Mouse (Mus musculus): ENCODE results near the gene Casp2. TPM values are rescaled to one million over a fixed set of nuclear protein-coding genes. Genes with fewer than 3 reads are reported as not detected.

The Casp2 gene
- polyA plus RNA-seq, 1 experiment from 2014 or later, result 53.0 TPM

GRCm38 (mm10) chr6:42325268-42325609 lies 60.5 kb downstream of the Casp2 start:
- peak overlapping the region; percentile 56 for H3K4me3 ChIP-seq (ENCODE audit: low read depth, low read length)
- peak overlapping the region; percentile 91 for H3K4me2 ChIP-seq (ENCODE audit: low read length)
- H3K4me1 ChIP-seq (replicated peaks; ENCODE audit: control insufficient read depth, insufficient read depth, low read length), result peaks cover 7% of the 10 kb centered on the region; the same call in 1 of the 2 replicates
- H3K36me3 ChIP-seq (ENCODE audit: control insufficient read depth, insufficient read depth, low read length), result no peaks in the 10 kb centered on the region
- no peaks in the 10 kb centered on the region for H3K9me3 ChIP-seq (ENCODE audit: control insufficient read depth, low read length)
- no peak overlapping the region for H3K9ac ChIP-seq (ENCODE audit: low read length)
- DNase-seq (ENCODE audit: low spot score) (peak; percentile 94), ATAC-seq (replicated peaks; ENCODE audit: low FRiP score, low TSS enrichment, low read depth) (peak; percentile 21; the same call in 1 of the 2 replicates)
- 3% methylated on average over 7 of the region's 7 CpGs for WGBS
- peaks cover 51% of the 10 kb centered on the region for H3K27me3 ChIP-seq (replicated peaks; ENCODE audit: control insufficient read depth, insufficient read depth, low read length)
- H3K27ac ChIP-seq (ENCODE audit: low read depth), result no peak overlapping the region

GRCm38 (mm10) chr6:42326509-42326908 lies 61.7 kb downstream of the Casp2 start:
- Histone ChIP-seq H3K4me2 (ENCODE audit: low read length) (no peak overlapping the region), H3K4me1 (replicated peaks; ENCODE audit: control insufficient read depth, insufficient read depth, low read length) (peaks cover 7% of the 10 kb centered on the region; the same call in 1 of the 2 replicates), H3K9ac (ENCODE audit: low read length) (no peak overlapping the region), H3K27ac (ENCODE audit: low read depth) (no peak overlapping the region), H3K27me3 (replicated peaks; ENCODE audit: control insufficient read depth, insufficient read depth, low read length) (peaks cover 43% of the 10 kb centered on the region), H3K4me3 (ENCODE audit: low read depth, low read length) (no peak overlapping the region), H3K9me3 (ENCODE audit: control insufficient read depth, low read length) (no peaks in the 10 kb centered on the region), H3K36me3 (ENCODE audit: control insufficient read depth, insufficient read depth, low read length) (no peaks in the 10 kb centered on the region)
- ATAC-seq (replicated peaks; ENCODE audit: low FRiP score, low TSS enrichment, low read depth) (no peak), DNase-seq (ENCODE audit: low spot score) (no peak)
- 88% methylated on average over 3 of the region's 3 CpGs for WGBS

GRCm38 (mm10) chr6:42328757-42329156 lies 64.0 kb downstream of the Casp2 start:
- no peak overlapping the region for H3K4me3 ChIP-seq (ENCODE audit: low read depth, low read length)
- H3K4me1 ChIP-seq (replicated peaks; ENCODE audit: control insufficient read depth, insufficient read depth, low read length), result peaks cover under 1% of the 10 kb centered on the region; the same call in 1 of the 2 replicates
- ATAC-seq (replicated peaks; ENCODE audit: low FRiP score, low TSS enrichment, low read depth), result no peak
- no peak overlapping the region for H3K4me2 ChIP-seq (ENCODE audit: low read length)
- no peak overlapping the region for H3K27ac ChIP-seq (ENCODE audit: low read depth)
- no peak for DNase-seq (ENCODE audit: low spot score)
- peaks cover 20% of the 10 kb centered on the region for H3K27me3 ChIP-seq (replicated peaks; ENCODE audit: control insufficient read depth, insufficient read depth, low read length)
- H3K9ac ChIP-seq (ENCODE audit: low read length), result no peak overlapping the region
- no peaks in the 10 kb centered on the region for H3K36me3 ChIP-seq (ENCODE audit: control insufficient read depth, insufficient read depth, low read length)
- 79% methylated on average over 3 of the region's 3 CpGs for WGBS
- H3K9me3 ChIP-seq (ENCODE audit: control insufficient read depth, low read length), result no peaks in the 10 kb centered on the region

- Histone ChIP-seq H3K9ac (ENCODE audit: low read length) (no peak overlapping the region), H3K4me3 (ENCODE audit: low read depth, low read length) (no peak overlapping the region), H3K27me3 (replicated peaks; ENCODE audit: control insufficient read depth, insufficient read depth, low read length) (peaks cover 8% of the 10 kb centered on the region; the same call in 1 of the 2 replicates), H3K4me1 (replicated peaks; ENCODE audit: control insufficient read depth, insufficient read depth, low read length) (no peaks in the 10 kb centered on the region), H3K27ac (ENCODE audit: low read depth) (no peak overlapping the region), H3K4me2 (ENCODE audit: low read length) (no peak overlapping the region), H3K9me3 (ENCODE audit: control insufficient read depth, low read length) (no peaks in the 10 kb centered on the region), H3K36me3 (ENCODE audit: control insufficient read depth, insufficient read depth, low read length) (no peaks in the 10 kb centered on the region)
- DNase-seq (ENCODE audit: low spot score) (no peak), ATAC-seq (replicated peaks; ENCODE audit: low FRiP score, low TSS enrichment, low read depth) (no peak)
- WGBS, result 58% methylated on average over 3 of the region's 3 CpGs
Observed at GRCm38 (mm10) chr6:42330216-42330615, 65.4 kb downstream of the Casp2 start.

GRCm38 (mm10) chr6:42330946-42331345 lies 66.2 kb downstream of the Casp2 start:
- 90% methylated on average over 3 of the region's 3 CpGs for WGBS
- Histone ChIP-seq H3K9ac (ENCODE audit: low read length) (no peak overlapping the region), H3K27me3 (replicated peaks; ENCODE audit: control insufficient read depth, insufficient read depth, low read length) (peaks cover 1% of the 10 kb centered on the region; the same call in 1 of the 2 replicates), H3K9me3 (ENCODE audit: control insufficient read depth, low read length) (no peaks in the 10 kb centered on the region), H3K4me3 (ENCODE audit: low read depth, low read length) (no peak overlapping the region), H3K4me1 (replicated peaks; ENCODE audit: control insufficient read depth, insufficient read depth, low read length) (no peaks in the 10 kb centered on the region), H3K27ac (ENCODE audit: low read depth) (no peak overlapping the region), H3K36me3 (ENCODE audit: control insufficient read depth, insufficient read depth, low read length) (no peaks in the 10 kb centered on the region), H3K4me2 (ENCODE audit: low read length) (no peak overlapping the region)
- no peak for ATAC-seq (replicated peaks; ENCODE audit: low FRiP score, low TSS enrichment, low read depth)
- DNase-seq (ENCODE audit: low spot score), result no peak

Other genes with a start within 250 kb of the Casp2 start
- not detected in 2 replicates for gene Sva, start 226.6 kb upstream of the Casp2 start, polyA plus RNA-seq (2014; fragmentation: Nextera tagmentation; extraction: Ambion mirVana)
- gene Tas2r139, start 124.0 kb upstream of the Casp2 start, polyA plus RNA-seq (2014; fragmentation: Nextera tagmentation; extraction: Ambion mirVana), result not detected in 2 replicates
- gene Tas2r144, start 49.7 kb upstream of the Casp2 start, polyA plus RNA-seq (2014; fragmentation: Nextera tagmentation; extraction: Ambion mirVana), result not detected in 2 replicates
- gene Gstk1, start 19.1 kb upstream of the Casp2 start, polyA plus RNA-seq (2014; fragmentation: Nextera tagmentation; extraction: Ambion mirVana), result 22.1 and 29.0 TPM in 2 replicates
- gene Tmem139, start 3.0 kb upstream of the Casp2 start, polyA plus RNA-seq (2014; fragmentation: Nextera tagmentation; extraction: Ambion mirVana), result 1.3 and 2.8 TPM in 2 replicates
- gene Clcn1, start 21.7 kb downstream of the Casp2 start, polyA plus RNA-seq (2014; fragmentation: Nextera tagmentation; extraction: Ambion mirVana), result 0.12 and 0.22 TPM in 2 replicates
- gene Fam131b, start 59.7 kb downstream of the Casp2 start, polyA plus RNA-seq (2014; fragmentation: Nextera tagmentation; extraction: Ambion mirVana), result 0.30 and 0.32 TPM in 2 replicates
- 112 and 115 TPM in 2 replicates for gene Zyx, start 84.6 kb downstream of the Casp2 start, polyA plus RNA-seq (2014; fragmentation: Nextera tagmentation; extraction: Ambion mirVana)
- gene Epha1, start 108.3 kb downstream of the Casp2 start, polyA plus RNA-seq (2014; fragmentation: Nextera tagmentation; extraction: Ambion mirVana), result 2.5 and 2.6 TPM in 2 replicates
- not detected in 2 replicates for gene Tas2r143, start 135.3 kb downstream of the Casp2 start, polyA plus RNA-seq (2014; fragmentation: Nextera tagmentation; extraction: Ambion mirVana)
- gene Tas2r135, start 140.4 kb downstream of the Casp2 start, polyA plus RNA-seq (2014; fragmentation: Nextera tagmentation; extraction: Ambion mirVana), result 0.16 TPM in 1 of 2 replicates, not detected in the other
- gene Tas2r126, start 169.6 kb downstream of the Casp2 start, polyA plus RNA-seq (2014; fragmentation: Nextera tagmentation; extraction: Ambion mirVana), result not detected in 2 replicates
- not detected in 2 replicates for gene Olfr458, start 200.2 kb downstream of the Casp2 start, polyA plus RNA-seq (2014; fragmentation: Nextera tagmentation; extraction: Ambion mirVana)
- gene Olfr457, start 211.3 kb downstream of the Casp2 start, polyA plus RNA-seq (2014; fragmentation: Nextera tagmentation; extraction: Ambion mirVana), result not detected in 2 replicates
- gene Olfr456, start 222.2 kb downstream of the Casp2 start, polyA plus RNA-seq (2014; fragmentation: Nextera tagmentation; extraction: Ambion mirVana), result not detected in 2 replicates

Data from intestine, embryonic 14.5 days (tissue).